Mouse (Mus musculus) intestine, postnatal 0 days (tissue): Measurements from ENCODE around the gene Tmsb10. TPM values are rescaled to one million over a fixed set of nuclear protein-coding genes. Genes with fewer than 3 reads are reported as not detected.

Source experiments
- ATAC-seq: fragments of 200-750 bp; cut with Nextera tagmentation; 2 replicates; pipeline ENCODE4 v1.8.0; 2017; ENCODE audit warnings: mild to moderate bottlenecking, moderate TSS enrichment, moderate library complexity
- H3K27ac ChIP-seq: fragments of 300-500 bp; sonication (generic); 2 replicates; pipeline ENCODE4 v1.5.1; 2014; ENCODE audit warnings: mild to moderate bottlenecking, low read depth, low read length, moderate library complexity
- H3K27me3 ChIP-seq: fragments of 300-500 bp; sonication (generic); replicated peaks from 2 replicates; pipeline ENCODE4 v1.6.1; 2014; ENCODE audit warnings: low read length, mixed read lengths; ENCODE audit not compliant: control insufficient read depth, insufficient read depth
- H3K36me3 ChIP-seq: fragments of 300-500 bp; sonication (generic); 2 replicates; pipeline ENCODE4 v1.6.1; 2014; ENCODE audit warnings: mild to moderate bottlenecking, moderate library complexity; ENCODE audit not compliant: control insufficient read depth, insufficient read depth
- H3K4me1 ChIP-seq: fragments of 300-500 bp; sonication (generic); replicated peaks from 2 replicates; pipeline ENCODE4 v1.6.1; 2014; ENCODE audit warnings: antibody characterized with exemption, low read length, mixed read lengths; ENCODE audit not compliant: control insufficient read depth, insufficient read depth
- H3K4me2 ChIP-seq: fragments of 300-500 bp; sonication (generic); replicated peaks from 2 replicates; pipeline ENCODE4 v1.6.1; 2014; ENCODE audit warnings: low read depth, mild to moderate bottlenecking, moderate library complexity
- H3K4me3 ChIP-seq: fragments of 300-500 bp; sonication (generic); 2 replicates; pipeline ENCODE4 v1.5.1; 2014; ENCODE audit warnings: low read depth, low read length
- H3K9ac ChIP-seq: fragments of 300-500 bp; sonication (generic); 2 replicates; pipeline ENCODE4 v1.6.1; 2014; ENCODE audit warnings: mild to moderate bottlenecking, low read depth, low read length
- H3K9me3 ChIP-seq: fragments of 300-500 bp; sonication (generic); 2 replicates; pipeline ENCODE4 v1.6.1; 2016; ENCODE audit warnings: mixed run types; ENCODE audit not compliant: control insufficient read depth
- CTCF ChIP-seq: sonication (generic); IDR thresholded peaks from 2 replicates; pipeline ENCODE4 v1.5.1; 2016; ENCODE audit warnings: low read depth, mild to moderate bottlenecking, control low read depth, antibody characterized with exemption, moderate library complexity
- WGBS: fragments of 180-500 bp; shearing (Covaris S2); extraction: QIAGEN DNeasy Blood & Tissue Kit; methylation state at CpG from one replicate; pipeline ENCODE4 v1.1.7; 2014; 5-methylcytosine and 5-hydroxymethylcytosine counted together
- polyA plus RNA-seq: library from polyadenylated mRNA; unstranded; fragments of >200 nt; fragmentation: Nextera tagmentation; extraction: Ambion mirVana; gene quantifications from 2 replicates; pipeline ENCODE4 v1.2.1, GENCODE M21; 2015

Gene Tmsb10
- polyA plus RNA-seq, 1 experiment from 2014 or later: 3,323 TPM

- ATAC-seq: no peak
- Histone ChIP-seq H3K36me3 (no peaks in the 10 kb centered on the region), H3K9me3 (no peaks in the 10 kb centered on the region), H3K4me2 (no peak overlapping the region), H3K4me3 (no peak overlapping the region), H3K27ac (no peak overlapping the region), H3K27me3 (no peaks in the 10 kb centered on the region), H3K9ac (no peak overlapping the region), H3K4me1 (no peaks in the 10 kb centered on the region)
- 68% methylated on average over 3 of the region's 3 CpGs for WGBS
- no peak for TF ChIP-seq CTCF
Observed at GRCm38 (mm10) chr6:72971074-72971473, 12.5 kb upstream of the Tmsb10 start.

DNA sequence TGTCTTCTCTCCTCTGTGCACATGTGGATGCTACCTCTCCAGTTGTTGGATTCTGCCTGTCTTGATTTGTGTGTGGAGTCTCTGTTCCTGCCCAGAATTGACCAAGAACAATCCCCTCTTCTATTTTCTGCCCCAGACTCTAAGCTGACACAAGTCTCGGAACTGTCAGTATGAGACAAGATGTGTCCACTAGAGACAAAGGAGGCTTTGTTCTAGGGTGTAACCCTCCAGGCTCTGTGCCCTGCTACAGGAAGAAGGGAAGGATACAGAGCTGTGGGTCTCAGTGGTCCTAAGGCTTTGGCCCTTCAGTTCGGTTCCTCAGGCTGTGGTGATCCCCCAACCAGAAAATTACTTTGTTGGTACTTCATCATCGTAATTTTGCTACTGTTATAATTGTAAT, 11.2 kb upstream of the Tmsb10 start:
- Histone ChIP-seq H3K9ac (no peak overlapping the region), H3K4me3 (no peak overlapping the region), H3K27me3 (no peaks in the 10 kb centered on the region), H3K9me3 (no peaks in the 10 kb centered on the region), H3K4me2 (no peak overlapping the region), H3K27ac (no peak overlapping the region), H3K36me3 (no peaks in the 10 kb centered on the region), H3K4me1 (no peaks in the 10 kb centered on the region)
- 73% methylated on average over 3 of the region's 3 CpGs for WGBS
- TF ChIP-seq CTCF: no peak
- ATAC-seq: no peak

- Histone ChIP-seq H3K9me3 (no peaks in the 10 kb centered on the region), H3K27me3 (no peaks in the 10 kb centered on the region), H3K4me1 (peaks cover 5% of the 10 kb centered on the region; the same call in 1 of the 2 replicates), H3K4me2 (no peak overlapping the region), H3K4me3 (no peak overlapping the region), H3K9ac (no peak overlapping the region), H3K27ac (no peak overlapping the region), H3K36me3 (no peaks in the 10 kb centered on the region)
- ATAC-seq: no peak
- no peak for TF ChIP-seq CTCF
- WGBS: 85% methylated on average over 6 of the region's 6 CpGs
Observed at GRCm38 (mm10) chr6:72965199-72965598, 6.7 kb upstream of the Tmsb10 start.

DNA sequence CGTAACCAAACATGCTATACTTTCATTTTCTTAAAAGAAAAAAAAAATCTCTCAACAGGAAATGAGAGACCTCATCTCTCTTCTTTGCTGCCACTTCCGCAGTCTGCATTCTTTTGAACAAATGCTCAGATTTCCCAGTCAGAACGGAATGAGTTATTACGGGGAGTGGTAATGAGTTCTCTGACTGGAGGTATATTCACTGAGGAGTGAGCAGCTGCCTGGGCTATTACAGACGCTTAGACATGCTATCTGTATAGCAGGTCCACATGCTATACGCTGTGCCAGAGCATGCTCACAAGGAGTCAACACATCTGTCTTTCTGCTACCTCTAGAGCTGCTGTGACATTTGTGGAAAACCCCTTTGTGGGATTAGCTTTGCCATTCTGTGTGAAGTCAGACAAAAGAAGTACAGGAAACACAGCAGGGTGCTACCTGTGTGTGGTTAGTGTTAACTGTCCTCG, 3.8 kb upstream of the Tmsb10 start:
- no peak overlapping the region for H3K4me3 ChIP-seq
- H3K36me3 ChIP-seq: no peaks in the 10 kb centered on the region
- no peaks in the 10 kb centered on the region for H3K9me3 ChIP-seq
- 20% methylated on average over 7 of the region's 7 CpGs for WGBS
- H3K4me1 ChIP-seq: peaks cover 7% of the 10 kb centered on the region; the same call in 1 of the 2 replicates
- H3K9ac ChIP-seq: no peak overlapping the region
- H3K27ac ChIP-seq: peak overlapping the region; percentile 72
- peak overlapping the region; percentile 33; the same call in 1 of the 2 replicates for H3K4me2 ChIP-seq
- H3K27me3 ChIP-seq: no peaks in the 10 kb centered on the region
- no peak for ATAC-seq
- no peak for TF ChIP-seq CTCF

DNA sequence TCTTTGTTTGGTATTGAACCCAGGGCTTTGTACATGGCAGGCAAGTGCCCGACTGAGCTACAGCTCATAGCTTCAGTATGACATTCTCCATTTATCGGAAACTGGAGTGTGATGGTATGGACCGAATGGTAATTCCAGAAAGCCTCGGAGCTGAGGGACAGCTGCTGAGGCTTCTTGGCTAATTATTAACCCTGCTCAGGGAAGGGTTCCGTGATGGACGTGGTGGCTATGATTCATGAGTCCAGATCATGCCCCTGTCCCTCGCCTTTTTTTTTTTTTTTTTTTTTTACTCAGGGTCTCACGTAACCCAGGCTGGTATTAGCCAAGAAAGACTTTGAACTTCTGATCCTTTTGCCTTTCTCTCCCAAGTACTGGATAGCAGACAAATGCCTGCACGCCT, 3.1 kb upstream of the Tmsb10 start:
- peak overlapping the region; percentile 72 for H3K27ac ChIP-seq
- H3K27me3 ChIP-seq: no peaks in the 10 kb centered on the region
- peaks cover 9% of the 10 kb centered on the region; the same call in 1 of the 2 replicates for H3K4me1 ChIP-seq
- no peak for TF ChIP-seq CTCF
- H3K36me3 ChIP-seq: no peaks in the 10 kb centered on the region
- ATAC-seq: peak; percentile 74
- no peaks in the 10 kb centered on the region for H3K9me3 ChIP-seq
- 0 out of 2 replicates have a peak overlapping the region, but pooled peaks have one; percentile 33 for H3K4me2 ChIP-seq
- no peak overlapping the region for H3K4me3 ChIP-seq
- H3K9ac ChIP-seq: no peak overlapping the region
- 34% methylated on average over 9 of the region's 9 CpGs for WGBS

GRCm38 (mm10) chr6:72960675-72961074, 2.1 kb upstream of the Tmsb10 start:
- H3K4me1 ChIP-seq: peaks cover 9% of the 10 kb centered on the region; the same call in 1 of the 2 replicates
- peak overlapping the region; percentile 70 for H3K27ac ChIP-seq
- no peak overlapping the region for H3K4me2 ChIP-seq
- ATAC-seq: no peak
- H3K36me3 ChIP-seq: no peaks in the 10 kb centered on the region
- no peaks in the 10 kb centered on the region for H3K9me3 ChIP-seq
- no peaks in the 10 kb centered on the region for H3K27me3 ChIP-seq
- TF ChIP-seq CTCF: no peak
- no peak overlapping the region for H3K4me3 ChIP-seq
- no peak overlapping the region for H3K9ac ChIP-seq
- 44% methylated on average over 5 of the region's 5 CpGs for whole genome bisulfite sequencing

GRCm38 (mm10) chr6:72959175-72959574, 627 bp upstream of the Tmsb10 start:
- H3K4me2 ChIP-seq: peak overlapping the region; percentile 72
- peak overlapping the region; percentile 93; the same call in 1 of the 2 replicates for H3K27ac ChIP-seq
- no peak overlapping the region for H3K9ac ChIP-seq
- H3K36me3 ChIP-seq: no peaks in the 10 kb centered on the region
- peaks cover 9% of the 10 kb centered on the region; the same call in 1 of the 2 replicates for H3K4me1 ChIP-seq
- peak overlapping the region; percentile 90; the same call in 1 of the 2 replicates for H3K4me3 ChIP-seq
- ATAC-seq: no peak
- H3K9me3 ChIP-seq: no peaks in the 10 kb centered on the region
- WGBS: 35% methylated on average over 4 of the region's 4 CpGs
- TF ChIP-seq CTCF: no peak
- no peaks in the 10 kb centered on the region for H3K27me3 ChIP-seq
